Mouse (Mus musculus) left cerebral cortex, postnatal 25 days (tissue): Measurements from ENCODE around the gene Ankrd13b. TPM values are rescaled to one million over a fixed set of nuclear protein-coding genes. Genes with fewer than 3 reads are reported as not detected.

Experiments
- DNase-seq, 2 experiments: peaks; one replicate each; pipeline ENCODE4 v3.0.0; 2022; ENCODE audit warnings: low spot score in 2 of 2, mixed read lengths in 1 of 2
- intact Hi-C: fragments of 180-260 bp; cut with DNase I; formaldehyde crosslinking; loops from one replicate; pipeline ENCODE4 v1.15.1; 2025
- total RNA-seq, 2 experiments: library from RNA; stranded (reverse); gene quantifications; 2 replicates each; pipeline ENCODE4 v1.2.3; 2021

Gene Ankrd13b
- total RNA-seq, 2 experiments from 2014 or later: 100 to 101 TPM

- no peak for DNase-seq
- intact Hi-C loops: no loop called here
These were observed 6.0 kb upstream of the Ankrd13b start for GRCm38 (mm10) chr11:77495507-77495906.

GRCm38 (mm10) chr11:77494782-77495181 lies 5.3 kb upstream of the Ankrd13b start:
- intact Hi-C loops: loop anchor here (5.0 kb wide), 1 partner anchor 113 kb away; the partner anchor contains the start of gene Taok1
- no peak for DNase-seq

GRCm38 (mm10) chr11:77494344-77494676 lies 4.8 kb upstream of the Ankrd13b start:
- intact Hi-C loops: loop anchor here (5.0 kb wide), 1 partner anchor 113 kb away; the partner anchor contains the start of gene Taok1
- DNase-seq: no peak

- peak; percentile 75 to 78 for DNase-seq
- intact Hi-C loops: loop anchor here (5.0 kb wide), 1 partner anchor 114 kb away; the partner anchor contains the start of gene Taok1
These were observed 4.2 kb upstream of the Ankrd13b start, which contains the start of gene Git1 for GRCm38 (mm10) chr11:77493512-77494343. Gene Git1, plus strand, starts transcription at chr11:77493562.

GRCm38 (mm10) chr11:77492911-77493332 lies 3.4 kb upstream of the Ankrd13b start:
- DNase-seq: peak; percentile 91 to 96
- intact Hi-C loops: loop anchor here (5.0 kb wide), 1 partner anchor 114 kb away; the partner anchor contains the start of gene Taok1

GRCm38 (mm10) chr11:77492311-77492871 lies 2.9 kb upstream of the Ankrd13b start:
- peak; percentile 59 to 78 for DNase-seq
- intact Hi-C loops: loop anchor here (5.0 kb wide), 1 partner anchor 115 kb away; the partner anchor contains the start of gene Taok1

GRCm38 (mm10) chr11:77491502-77492291 lies 2.2 kb upstream of the Ankrd13b start:
- DNase-seq: peak; percentile 57 to 92
- intact Hi-C loops: loop anchor here (2.0 to 5.0 kb wide), 2 partner anchors 116 to 133 kb away; partner anchors contain the start of gene Taok1

- intact Hi-C loops: loop anchor here (2.0 to 5.0 kb wide), 2 partner anchors 116 to 134 kb away; partner anchors contain the start of gene Taok1
- DNase-seq: peak; percentile 87 to 92
These were observed 1.6 kb upstream of the Ankrd13b start for GRCm38 (mm10) chr11:77491123-77491501.

- DNase-seq: peak in 1 of 2 experiments; percentile 61
- intact Hi-C loops: loop anchor here (2.0 to 5.0 kb wide), 2 partner anchors 117 to 134 kb away; partner anchors contain the start of gene Taok1
These were observed 973 bp upstream of the Ankrd13b start for GRCm38 (mm10) chr11:77490451-77490850.

GRCm38 (mm10) chr11:77488771-77489581 lies 502 bp downstream of the Ankrd13b start:
- intact Hi-C loops: no loop called here
- no peak for DNase-seq

GRCm38 (mm10) chr11:77486798-77487197 lies 2.7 kb downstream of the Ankrd13b start:
- intact Hi-C loops: no loop called here
- DNase-seq: no peak

GRCm38 (mm10) chr11:77485229-77485628 lies 4.2 kb downstream of the Ankrd13b start:
- DNase-seq: no peak
- intact Hi-C loops: no loop called here

- no peak for DNase-seq
- intact Hi-C loops: no loop called here
These were observed 5.8 kb downstream of the Ankrd13b start for GRCm38 (mm10) chr11:77483510-77484255.

- no peak for DNase-seq
- intact Hi-C loops: no loop called here
These were observed 6.4 kb downstream of the Ankrd13b start for GRCm38 (mm10) chr11:77483043-77483442.

GRCm38 (mm10) chr11:77476895-77477294 lies 12.6 kb downstream of the Ankrd13b start:
- DNase-seq: no peak

GRCm38 (mm10) chr11:77476216-77476615 lies 13.3 kb downstream of the Ankrd13b start:
- DNase-seq: no peak
- intact Hi-C loops: no loop called here

More at GRCm38 (mm10) chr11:77476895-77477294, 12.6 kb downstream of the Ankrd13b start:
- intact Hi-C loops: no loop called here

- no peak for DNase-seq
- intact Hi-C loops: no loop called here
These were observed 16.7 kb downstream of the Ankrd13b start for GRCm38 (mm10) chr11:77472775-77473174.

GRCm38 (mm10) chr11:77471407-77471806 lies 18.1 kb downstream of the Ankrd13b start:
- intact Hi-C loops: no loop called here

More at GRCm38 (mm10) chr11:77471407-77471806, 18.1 kb downstream of the Ankrd13b start:
- no peak for DNase-seq
